Mouse (Mus musculus): ENCODE measurements around the gene Mtus2.

DNA sequence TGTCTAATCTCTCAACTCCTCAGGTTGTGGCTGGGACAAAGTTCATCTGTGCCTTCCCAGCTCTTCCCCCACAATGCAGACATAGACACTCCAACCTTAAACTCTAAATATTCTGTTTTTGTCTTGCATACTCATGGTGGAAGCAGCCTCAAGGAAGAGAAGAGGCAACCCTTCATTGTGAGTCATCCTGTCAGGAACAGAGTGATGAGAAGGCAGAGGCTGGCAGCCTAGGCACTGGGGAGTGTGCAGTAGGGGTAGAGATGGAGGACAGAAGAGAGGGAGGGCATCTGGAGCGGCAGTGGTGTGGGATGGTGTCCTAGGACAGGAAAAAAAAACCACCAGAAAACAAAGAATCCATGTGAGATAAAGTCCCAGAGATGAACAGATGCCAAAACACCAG lies 208.0 kb downstream of the Mtus2 start:
- no peak for TF ChIP-seq ZNF384 (IDR thresholded peaks at IDR 0.05; ENCODE audit: low read depth, low read length)
- no peak for TF ChIP-seq CTCF (IDR thresholded peaks at IDR 0.05 in 2 of 3, conservative IDR thresholded peaks at IDR 0.05 in 1 of 3; ENCODE audit: control insufficient read depth in 1 of 3, insufficient read depth in 1 of 3, low read depth in 2 of 3, low read length in 3 of 3, poor library complexity in 1 of 3, severe bottlenecking in 1 of 3)
- TF ChIP-seq TCF12 (IDR thresholded peaks at IDR 0.05; ENCODE audit: low read depth, low read length), result no peak
- no peak for TF ChIP-seq RCOR1 (IDR thresholded peaks at IDR 0.05; ENCODE audit: low read depth, low read length)
- TF ChIP-seq POLR2A (IDR thresholded peaks at IDR 0.05; ENCODE audit: control insufficient read depth in 1 of 2, insufficient read depth in 1 of 2, low read depth in 1 of 2, low read length in 2 of 2, poor library complexity in 1 of 2), result no peak
- no peak for TF ChIP-seq EP300 (IDR thresholded peaks at IDR 0.05; ENCODE audit: low read depth in 1 of 2, low read length in 2 of 2)
- no peak for TF ChIP-seq JUND (IDR thresholded peaks at IDR 0.05; ENCODE audit: low read depth, low read length)
- TF ChIP-seq USF1 (IDR thresholded peaks at IDR 0.05; ENCODE audit: low read depth, low read length), result no peak
